Mouse (Mus musculus): ENCODE results near the gene Hpse. TPM values are rescaled to one million over a fixed set of nuclear protein-coding genes. Genes with fewer than 3 reads are reported as not detected.

Gene Hpse
- 1 to 10 TPM in 1 of 2 experiments, under 1 TPM in 1; 0.96 to 1.1 TPM for total RNA-seq (2021)
- long read RNA-seq, partial matches to known transcripts, result 0 of 1 reads
- long read RNA-seq, other reads (novel, unspliced or antisense), result 0 of 1 reads

GRCm38 (mm10) chr5:100719235-100720088, at the start of gene Hpse:
Hpse (minus strand) TSS chr5:100719716.
- DNase-seq (ENCODE audit: low spot score in 2 of 2), result peak; percentile 12 to 25

GRCm38 (mm10) chr5:100766026-100766425, 46.5 kb upstream of the Hpse start:
- no peak for DNase-seq (ENCODE audit: low spot score in 2 of 2)

GRCm38 (mm10) chr5:100761736-100762135, 42.2 kb upstream of the Hpse start:
- DNase-seq (ENCODE audit: low spot score in 2 of 2), result no peak

GRCm38 (mm10) chr5:100760049-100760663, 40.6 kb upstream of the Hpse start:
- no peak for DNase-seq (ENCODE audit: low spot score in 2 of 2)

- DNase-seq (ENCODE audit: low spot score in 2 of 2), result no peak
These were observed 38.6 kb upstream of the Hpse start for GRCm38 (mm10) chr5:100758121-100758520.

- no peak for DNase-seq (ENCODE audit: low spot score in 2 of 2)
These were observed 33.9 kb upstream of the Hpse start for GRCm38 (mm10) chr5:100753407-100753806.

GRCm38 (mm10) chr5:100751655-100752054, 32.1 kb upstream of the Hpse start:
- no peak for DNase-seq (ENCODE audit: low spot score in 2 of 2)

GRCm38 (mm10) chr5:100750617-100751255, 31.2 kb upstream of the Hpse start:
- no peak for DNase-seq (ENCODE audit: low spot score in 2 of 2)

GRCm38 (mm10) chr5:100738802-100739201, 19.3 kb upstream of the Hpse start:
- DNase-seq (ENCODE audit: low spot score in 2 of 2), result no peak

- no peak for DNase-seq (ENCODE audit: low spot score in 2 of 2)
These were observed 17.4 kb upstream of the Hpse start for GRCm38 (mm10) chr5:100736919-100737318.

GRCm38 (mm10) chr5:100734535-100734934, 15.0 kb upstream of the Hpse start:
- DNase-seq (ENCODE audit: low spot score in 2 of 2), result no peak

- no peak for DNase-seq (ENCODE audit: low spot score in 2 of 2)
These were observed 9.2 kb upstream of the Hpse start for GRCm38 (mm10) chr5:100728757-100729156.

- DNase-seq (ENCODE audit: low spot score in 2 of 2), result no peak
These were observed 6.5 kb upstream of the Hpse start for GRCm38 (mm10) chr5:100726001-100726400.

GRCm38 (mm10) chr5:100716762-100717161, 2.8 kb downstream of the Hpse start:
- no peak for DNase-seq (ENCODE audit: low spot score in 2 of 2)

- no peak for DNase-seq (ENCODE audit: low spot score in 2 of 2)
These were observed 8.3 kb downstream of the Hpse start for GRCm38 (mm10) chr5:100711219-100711618.

GRCm38 (mm10) chr5:100710012-100710411, 9.5 kb downstream of the Hpse start:
- DNase-seq (ENCODE audit: low spot score in 2 of 2), result no peak

GRCm38 (mm10) chr5:100709035-100709434, 10.5 kb downstream of the Hpse start:
- no peak for DNase-seq (ENCODE audit: low spot score in 2 of 2)

- no peak for DNase-seq (ENCODE audit: low spot score in 2 of 2)
These were observed 12.8 kb downstream of the Hpse start for GRCm38 (mm10) chr5:100706675-100707074.

- no peak for DNase-seq (ENCODE audit: low spot score in 2 of 2)
These were observed 15.2 kb downstream of the Hpse start for GRCm38 (mm10) chr5:100704272-100704671.

- DNase-seq (ENCODE audit: low spot score in 2 of 2), result no peak
These were observed 17.2 kb downstream of the Hpse start for GRCm38 (mm10) chr5:100702325-100702724.

GRCm38 (mm10) chr5:100700861-100701620, 18.5 kb downstream of the Hpse start:
- no peak for DNase-seq (ENCODE audit: low spot score in 2 of 2)
